Mouse (Mus musculus) thymus, adult 2 months (tissue): ENCODE data around the gene Trim15. TPM values are rescaled to one million over a fixed set of nuclear protein-coding genes. Genes with fewer than 3 reads are reported as not detected.
"Not testable (repeated sequence)": the region's sequence is repeated elsewhere in the genome, so short reads cannot be mapped to it uniquely, and the experiment has no call there.

ENCODE experiments used
- DNase-seq: peaks from one replicate; pipeline ENCODE4 v3.0.0; 2021
- H3K27ac ChIP-seq: fragments of 200-500 bp; 2 replicates; pipeline ENCODE4 v1.5.1; 2012; ENCODE audit warnings: low read length, control low read depth; ENCODE audit not compliant: control insufficient read depth, insufficient read depth
- H3K27me3 ChIP-seq: fragments of 200-500 bp; 2 replicates; pipeline ENCODE4 v1.6.1; 2012; ENCODE audit warnings: mild to moderate bottlenecking, low read length, moderate library complexity, mixed read lengths; ENCODE audit not compliant: control insufficient read depth, insufficient read depth
- H3K36me3 ChIP-seq: fragments of 200-500 bp; 2 replicates; pipeline ENCODE4 v1.6.1; 2012; ENCODE audit warnings: mild to moderate bottlenecking, low read length, moderate library complexity; ENCODE audit not compliant: control insufficient read depth, insufficient read depth
- H3K4me1 ChIP-seq: fragments of 200-500 bp; replicated peaks from 2 replicates; pipeline ENCODE4 v1.6.1; 2012; ENCODE audit warnings: low read length; ENCODE audit not compliant: control insufficient read depth, insufficient read depth
- H3K4me3 ChIP-seq: fragments of 200-500 bp; 2 replicates; pipeline ENCODE4 v1.5.1; 2012; ENCODE audit warnings: mild to moderate bottlenecking, low read length, control low read depth, moderate library complexity; ENCODE audit not compliant: control insufficient read depth, insufficient read depth
- CTCF ChIP-seq: fragments of 200-500 bp; IDR thresholded peaks from 2 replicates; pipeline ENCODE4 v1.5.1; 2012; ENCODE audit warnings: mild to moderate bottlenecking, control low read depth, low read length, moderate library complexity, borderline replicate concordance; ENCODE audit not compliant: control insufficient read depth, poor library complexity, insufficient read depth; ENCODE audit errors: extremely low read depth
- POLR2A ChIP-seq: fragments of 200-500 bp; IDR thresholded peaks from 2 replicates; pipeline ENCODE4 v1.6.1; 2012; ENCODE audit warnings: mild to moderate bottlenecking, low read length, control low read depth, moderate library complexity; ENCODE audit not compliant: control insufficient read depth, poor library complexity, insufficient read depth; ENCODE audit errors: extremely low read depth
- WGBS: fragments of 180-500 bp; shearing (Covaris S2); methylation state at CpG from one replicate; pipeline ENCODE4 v1.1.7; 2018; 5-methylcytosine and 5-hydroxymethylcytosine counted together
- polyA plus RNA-seq: library from polyadenylated mRNA; depleted of rRNA; stranded (reverse); fragments of >200 nt; gene quantifications from 2 replicates; pipeline ENCODE4 v1.2.3, GENCODE M21; 2012

The Trim15 gene
- polyA plus RNA-seq, 1 experiment = 0.30 TPM

- TF ChIP-seq POLR2A (no peak), CTCF (no peak)
- H3K4me3 ChIP-seq = no peak overlapping the region
Observed at GRCm38 (mm10) chr17:36893387-36893786, 26.4 kb upstream of the Trim15 start.

GRCm38 (mm10) chr17:36892362-36892761 lies 25.4 kb upstream of the Trim15 start:
- H3K4me1 ChIP-seq = no peaks in the 10 kb centered on the region
- no peaks in the 10 kb centered on the region for H3K36me3 ChIP-seq
- peak; percentile 43 for DNase-seq
- H3K27me3 ChIP-seq = no peaks in the 10 kb centered on the region
- TF ChIP-seq CTCF = no peak
- no peak for TF ChIP-seq POLR2A
- 4% methylated on average over 2 of the region's 2 CpGs for WGBS
- H3K27ac ChIP-seq = no peak overlapping the region
- H3K4me3 ChIP-seq = no peak overlapping the region

More at GRCm38 (mm10) chr17:36893387-36893786, 26.4 kb upstream of the Trim15 start:
- 43% methylated on average over 5 of the region's 5 CpGs for WGBS
- H3K27ac ChIP-seq = no peak overlapping the region
- H3K4me1 ChIP-seq = no peaks in the 10 kb centered on the region
- no peak for DNase-seq
- H3K27me3 ChIP-seq = no peaks in the 10 kb centered on the region
- no peaks in the 10 kb centered on the region for H3K36me3 ChIP-seq

GRCm38 (mm10) chr17:36891496-36891895 lies 24.5 kb upstream of the Trim15 start:
- H3K27me3 ChIP-seq, H3K36me3 ChIP-seq, H3K27ac ChIP-seq, H3K4me3 ChIP-seq, H3K4me1 ChIP-seq, DNase-seq: not testable (repeated sequence)
- WGBS = 96% methylated on average over 1 of the region's 1 CpGs

GRCm38 (mm10) chr17:36890073-36890903 lies 23.3 kb upstream of the Trim15 start, which contains the start of gene Trim40:
Gene Trim40 (minus strand): TSS chr17:36890123.
- no peak for DNase-seq
- Histone ChIP-seq H3K4me1 (no peaks in the 10 kb centered on the region), H3K27me3 (no peaks in the 10 kb centered on the region), H3K36me3 (no peaks in the 10 kb centered on the region), H3K4me3 (no peak within 1 kb of the TSS), H3K27ac (no peak within 1 kb of the TSS)
- 84% methylated on average over 5 of the region's 5 CpGs for WGBS
- TF ChIP-seq POLR2A (no peak), CTCF (no peak)

GRCm38 (mm10) chr17:36885132-36885790 lies 18.3 kb upstream of the Trim15 start:
- Histone ChIP-seq H3K27me3 (no peaks in the 10 kb centered on the region), H3K36me3 (no peaks in the 10 kb centered on the region), H3K27ac (no peak overlapping the region), H3K4me1 (no peaks in the 10 kb centered on the region), H3K4me3 (no peak overlapping the region)
- DNase-seq = no peak
- TF ChIP-seq POLR2A = no peak
- no peak for TF ChIP-seq CTCF
- WGBS = 92% methylated on average over 12 of the region's 12 CpGs

- no peaks in the 10 kb centered on the region for H3K4me1 ChIP-seq
- H3K4me3 ChIP-seq = no peak overlapping the region
- TF ChIP-seq POLR2A (no peak), CTCF (no peak)
- 29% methylated on average over 2 of the region's 2 CpGs for WGBS
- no peak for DNase-seq
- no peak overlapping the region for H3K27ac ChIP-seq
- H3K36me3 ChIP-seq = no peaks in the 10 kb centered on the region
- H3K27me3 ChIP-seq = no peaks in the 10 kb centered on the region
Observed at GRCm38 (mm10) chr17:36883350-36883749, 16.3 kb upstream of the Trim15 start.
